Mouse (Mus musculus) hindbrain, embryonic 11.5 days (tissue): ENCODE measurements around the gene Robo1. TPM values are rescaled to one million over a fixed set of nuclear protein-coding genes. Genes with fewer than 3 reads are reported as not detected.
A peak's percentile ranks its signal among the peaks of the same experiment; 100 is the strongest.

Experiments
- ATAC-seq: fragments of 200-750 bp; cut with Nextera tagmentation; 2 replicates; pipeline ENCODE4 v1.8.0; 2017; ENCODE audit warnings: mild to moderate bottlenecking, moderate TSS enrichment, moderate library complexity; ENCODE audit not compliant: low FRiP score
- DNase-seq: peaks from one replicate; pipeline ENCODE4 v3.0.0-alpha.2; 2015; ENCODE audit warnings: low spot score
- H3K27ac ChIP-seq: fragments of 300-500 bp; sonication (generic); 2 replicates; pipeline ENCODE4 v1.5.1; 2014; ENCODE audit warnings: mild to moderate bottlenecking, low read depth, low read length
- H3K27me3 ChIP-seq: fragments of 300-500 bp; sonication (generic); 2 replicates; pipeline ENCODE4 v1.6.1; 2014; ENCODE audit warnings: mild to moderate bottlenecking, low read length, moderate library complexity, mixed read lengths; ENCODE audit not compliant: control insufficient read depth, insufficient read depth
- H3K36me3 ChIP-seq: fragments of 300-500 bp; sonication (generic); 2 replicates; pipeline ENCODE4 v1.6.1; 2014; ENCODE audit warnings: mild to moderate bottlenecking, low read length, moderate library complexity, mixed read lengths; ENCODE audit not compliant: control insufficient read depth, insufficient read depth
- H3K4me1 ChIP-seq: fragments of 300-500 bp; sonication (generic); replicated peaks from 2 replicates; pipeline ENCODE4 v1.6.1; 2014; ENCODE audit warnings: low read length, mixed read lengths; ENCODE audit not compliant: control insufficient read depth, insufficient read depth
- H3K4me2 ChIP-seq: fragments of 300-500 bp; sonication (generic); replicated peaks from 2 replicates; pipeline ENCODE4 v1.6.1; 2014; ENCODE audit warnings: mild to moderate bottlenecking, low read depth, low read length
- H3K4me3 ChIP-seq: fragments of 300-500 bp; sonication (generic); 2 replicates; pipeline ENCODE4 v1.5.1; 2014; ENCODE audit warnings: low read depth, low read length
- H3K9ac ChIP-seq: fragments of 300-500 bp; sonication (generic); 2 replicates; pipeline ENCODE4 v1.6.1; 2014; ENCODE audit warnings: low read depth, low read length
- H3K9me3 ChIP-seq: fragments of 300-500 bp; sonication (generic); 2 replicates; pipeline ENCODE4 v1.6.1; 2016; ENCODE audit warnings: low read length; ENCODE audit not compliant: control insufficient read depth
- WGBS: fragments of 180-500 bp; shearing (Covaris S2); extraction: QIAGEN DNeasy Blood & Tissue Kit; methylation state at CpG from one replicate; pipeline ENCODE4 v1.1.7; 2014; 5-methylcytosine and 5-hydroxymethylcytosine counted together
- polyA plus RNA-seq: library from polyadenylated mRNA; unstranded; fragments of >200 nt; fragmentation: Nextera tagmentation; extraction: Ambion mirVana; gene quantifications from 2 replicates; pipeline ENCODE4 v1.2.1, GENCODE M21; 2014

Gene Robo1
- polyA plus RNA-seq, 1 experiment from 2014 or later = 55.9 TPM

GRCm38 (mm10) chr16:72889401-72889800 is 581.3 kb downstream of the Robo1 start:
- H3K36me3 ChIP-seq = no peaks in the 10 kb centered on the region
- no peaks in the 10 kb centered on the region for H3K9me3 ChIP-seq
- no peak overlapping the region for H3K27ac ChIP-seq
- H3K4me3 ChIP-seq = no peak overlapping the region
- DNase-seq (no peak), ATAC-seq (no peak)
- H3K9ac ChIP-seq = no peak overlapping the region
- H3K4me2 ChIP-seq = no peak overlapping the region
- 85% methylated on average over 9 of the region's 9 CpGs for WGBS
- no peaks in the 10 kb centered on the region for H3K27me3 ChIP-seq
- no peaks in the 10 kb centered on the region for H3K4me1 ChIP-seq

- Histone ChIP-seq H3K27ac (no peak overlapping the region), H3K9ac (no peak overlapping the region), H3K4me3 (no peak overlapping the region), H3K36me3 (no peaks in the 10 kb centered on the region), H3K9me3 (no peaks in the 10 kb centered on the region), H3K4me1 (no peaks in the 10 kb centered on the region), H3K27me3 (no peaks in the 10 kb centered on the region), H3K4me2 (no peak overlapping the region)
- ATAC-seq (no peak), DNase-seq (no peak)
- WGBS = 82% methylated on average over 11 of the region's 11 CpGs
Observed at GRCm38 (mm10) chr16:72897125-72897524, 589.0 kb downstream of the Robo1 start.

DNA sequence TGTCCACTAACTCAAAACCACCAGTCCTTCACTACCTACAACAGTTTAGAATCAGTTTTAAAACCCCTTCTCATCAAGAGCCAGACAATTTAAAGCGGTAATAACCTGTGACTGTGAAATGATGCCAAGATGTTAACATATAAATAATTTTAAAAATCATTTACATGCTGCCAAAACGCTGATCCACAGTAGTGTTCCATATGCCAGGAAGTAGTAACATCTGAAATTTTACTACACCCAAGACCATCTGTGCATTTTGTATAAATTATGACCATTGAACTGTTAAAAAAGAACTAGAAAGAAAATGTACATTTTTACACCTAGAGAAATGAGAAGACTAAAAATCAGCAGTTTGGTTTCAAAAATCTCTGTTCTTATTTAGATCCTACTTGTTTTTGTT is 600.8 kb downstream of the Robo1 start:
- WGBS = 94% methylated on average over 2 of the region's 2 CpGs
- no peaks in the 10 kb centered on the region for H3K27me3 ChIP-seq

GRCm38 (mm10) chr16:72913134-72913533 is 605.0 kb downstream of the Robo1 start:
- no peak overlapping the region for H3K4me2 ChIP-seq
- H3K36me3 ChIP-seq = no peaks in the 10 kb centered on the region
- ATAC-seq (no peak), DNase-seq (no peak)
- H3K27ac ChIP-seq = no peak overlapping the region
- no peaks in the 10 kb centered on the region for H3K4me1 ChIP-seq
- no peak overlapping the region for H3K9ac ChIP-seq
- WGBS = 78% methylated on average over 5 of the region's 5 CpGs
- H3K4me3 ChIP-seq = no peak overlapping the region
- no peaks in the 10 kb centered on the region for H3K9me3 ChIP-seq
- no peaks in the 10 kb centered on the region for H3K27me3 ChIP-seq

More for the DNA sequence above, 600.8 kb downstream of the Robo1 start:
- Histone ChIP-seq H3K4me1 (no peaks in the 10 kb centered on the region), H3K4me3 (no peak overlapping the region), H3K4me2 (no peak overlapping the region), H3K9me3 (no peaks in the 10 kb centered on the region), H3K36me3 (no peaks in the 10 kb centered on the region), H3K9ac (no peak overlapping the region), H3K27ac (no peak overlapping the region)
- ATAC-seq (no peak), DNase-seq (no peak)

DNA sequence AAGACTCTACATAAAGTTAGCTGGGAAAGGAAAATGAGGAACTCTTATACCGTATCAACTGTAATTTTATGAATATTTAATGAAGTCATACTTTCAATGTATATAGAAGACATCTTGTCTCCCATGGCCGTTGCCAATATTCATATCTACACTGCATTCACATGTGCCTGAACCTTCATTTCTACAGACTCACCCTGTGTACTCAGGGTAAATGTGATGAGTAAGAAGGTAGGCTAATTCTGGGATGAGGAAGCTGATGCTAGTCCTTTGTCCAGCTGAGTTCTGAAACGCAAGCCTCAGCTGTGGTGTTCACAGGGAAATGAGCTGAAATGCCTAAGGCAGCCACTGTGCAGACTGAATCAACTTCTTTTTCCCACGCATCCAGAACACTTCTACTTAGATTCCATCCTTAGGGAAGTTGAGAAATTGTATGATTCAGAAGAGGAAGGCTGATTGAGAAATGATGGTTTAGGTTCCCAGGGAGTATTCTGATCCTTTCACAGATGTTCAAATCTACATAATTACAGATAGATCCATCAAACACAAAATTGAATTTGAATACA is 606.0 kb downstream of the Robo1 start:
- 0 out of 2 replicates have a peak, but pooled peaks have one; percentile 47 for ATAC-seq
- 77% methylated on average over 4 of the region's 4 CpGs for WGBS
- no peaks in the 10 kb centered on the region for H3K36me3 ChIP-seq
- no peak overlapping the region for H3K4me3 ChIP-seq
- no peaks in the 10 kb centered on the region for H3K27me3 ChIP-seq
- DNase-seq = no peak
- H3K4me1 ChIP-seq = no peaks in the 10 kb centered on the region
- no peak overlapping the region for H3K4me2 ChIP-seq
- H3K9me3 ChIP-seq = no peaks in the 10 kb centered on the region
- H3K9ac ChIP-seq = no peak overlapping the region
- H3K27ac ChIP-seq = no peak overlapping the region

DNA sequence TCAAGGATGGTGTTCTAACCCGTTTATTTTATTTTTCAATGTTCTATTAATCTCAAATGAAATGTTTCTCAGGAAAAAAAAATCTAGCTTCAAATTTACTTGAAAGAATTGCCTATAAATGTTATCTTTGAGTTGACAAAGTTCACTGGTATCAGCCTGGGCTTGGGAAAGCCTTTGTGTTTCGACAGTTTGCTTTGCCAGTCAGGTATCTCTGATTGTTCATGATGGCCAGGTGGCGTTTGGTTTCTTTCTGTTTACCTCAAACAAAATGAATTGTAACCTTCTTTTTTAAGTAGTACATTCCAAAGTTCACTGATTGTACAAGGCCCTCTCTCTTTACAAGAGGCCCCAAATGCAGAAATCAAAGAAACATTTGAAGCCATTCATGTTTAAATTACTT is 611.9 kb downstream of the Robo1 start:
- H3K27ac ChIP-seq = no peak overlapping the region
- H3K4me3 ChIP-seq = no peak overlapping the region
- H3K4me2 ChIP-seq = no peak overlapping the region
- H3K9me3 ChIP-seq = no peaks in the 10 kb centered on the region
- no peaks in the 10 kb centered on the region; the same call in none of the 2 replicates for H3K4me1 ChIP-seq
- 83% methylated on average over 3 of the region's 3 CpGs for WGBS
- no peaks in the 10 kb centered on the region for H3K27me3 ChIP-seq
- DNase-seq (no peak), ATAC-seq (no peak)
- no peak overlapping the region for H3K9ac ChIP-seq
- no peaks in the 10 kb centered on the region for H3K36me3 ChIP-seq

GRCm38 (mm10) chr16:72924423-72925224 is 616.5 kb downstream of the Robo1 start:
- peak; percentile 53 for DNase-seq
- no peak overlapping the region for H3K9ac ChIP-seq
- peaks cover 2% of the 10 kb centered on the region for H3K4me1 ChIP-seq
- peak; percentile 79 for ATAC-seq
- H3K4me3 ChIP-seq = no peak overlapping the region
- WGBS = 34% methylated on average over 15 of the region's 15 CpGs
- no peaks in the 10 kb centered on the region for H3K27me3 ChIP-seq
- H3K4me2 ChIP-seq = no peak overlapping the region; the same call in 1 of the 2 replicates
- no peaks in the 10 kb centered on the region for H3K36me3 ChIP-seq
- no peaks in the 10 kb centered on the region for H3K9me3 ChIP-seq
- no peak overlapping the region for H3K27ac ChIP-seq

DNA sequence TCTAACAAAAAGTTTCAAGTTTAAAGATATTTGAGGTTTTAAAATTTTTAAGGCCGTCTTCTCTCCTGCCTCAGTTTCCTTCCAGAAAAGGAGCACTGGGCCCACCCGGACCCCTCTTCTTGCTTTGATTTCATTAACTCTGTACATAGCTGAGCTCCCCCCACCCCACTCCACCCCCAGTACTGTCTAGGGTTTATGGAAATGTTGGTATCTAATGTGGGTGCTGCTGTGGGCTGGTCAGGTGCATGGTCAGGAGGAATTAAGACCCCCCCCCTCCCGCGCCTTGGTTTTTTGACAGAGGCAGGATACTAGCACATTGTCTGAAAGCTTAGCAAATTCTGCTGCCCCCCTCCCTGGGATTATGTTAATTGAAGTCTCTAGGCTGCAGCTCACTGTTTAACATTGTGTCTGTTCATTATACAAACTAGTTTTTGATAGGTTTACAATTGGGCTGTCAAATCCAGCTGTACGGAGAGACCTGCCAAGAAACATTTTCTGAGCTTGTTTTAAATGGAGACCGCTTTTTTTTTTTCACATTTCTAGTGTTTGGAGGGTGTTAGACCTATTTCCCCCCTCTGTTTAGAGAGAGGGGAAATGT is 620.5 kb downstream of the Robo1 start:
- 77% methylated on average over 6 of the region's 6 CpGs for WGBS
- Histone ChIP-seq H3K4me2 (no peak overlapping the region), H3K4me1 (peaks cover 2% of the 10 kb centered on the region), H3K9ac (no peak overlapping the region), H3K9me3 (no peaks in the 10 kb centered on the region), H3K27ac (no peak overlapping the region), H3K4me3 (no peak overlapping the region), H3K36me3 (no peaks in the 10 kb centered on the region), H3K27me3 (no peaks in the 10 kb centered on the region)
- ATAC-seq (peak; percentile 46; the same call in 1 of the 2 replicates), DNase-seq (no peak)
